Mouse (Mus musculus) gastrocnemius, postnatal 25 days (tissue): ENCODE data around the gene Wdr31. TPM values are rescaled to one million over a fixed set of nuclear protein-coding genes. Genes with fewer than 3 reads are reported as not detected.
"Not testable (repeated sequence)": the region's sequence is repeated elsewhere in the genome, so short reads cannot be mapped to it uniquely, and the experiment has no call there.

Experiments
- DNase-seq: peaks from one replicate; pipeline ENCODE4 v3.0.0; 2022
- total RNA-seq, 2 experiments: library from RNA; stranded (reverse); gene quantifications; 1 replicate in 1 of 2; 2 replicates in 1 of 2; pipeline ENCODE4 v1.2.3; 2021

Wdr31 gene
- total RNA-seq, 2 experiments from 2014 or later = not detected

DNA sequence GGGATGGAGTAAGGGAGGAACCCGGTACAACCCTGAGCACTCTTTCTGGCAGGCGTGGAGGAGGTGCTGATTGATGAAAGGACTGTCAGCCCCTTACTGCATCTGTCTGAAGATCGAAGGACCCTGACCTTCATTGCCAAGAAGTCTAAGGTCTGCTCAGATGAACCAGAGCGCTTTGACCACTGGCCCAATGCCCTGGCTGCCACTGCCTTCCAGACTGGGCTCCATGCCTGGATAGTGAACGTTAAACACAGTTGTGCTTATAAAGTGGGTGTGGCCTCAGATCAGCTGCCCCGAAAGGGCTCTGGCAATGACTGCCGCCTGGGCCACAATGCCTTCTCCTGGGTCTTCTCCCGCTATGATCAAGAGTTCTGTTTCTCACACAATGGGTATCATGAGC, 25.2 kb upstream of the Wdr31 start:
- peak; percentile 37 for DNase-seq

GRCm38 (mm10) chr4:62494230-62494629, 23.5 kb upstream of the Wdr31 start:
- no peak for DNase-seq

- DNase-seq = no peak
These were observed 22.0 kb upstream of the Wdr31 start for GRCm38 (mm10) chr4:62492682-62493081.

DNA sequence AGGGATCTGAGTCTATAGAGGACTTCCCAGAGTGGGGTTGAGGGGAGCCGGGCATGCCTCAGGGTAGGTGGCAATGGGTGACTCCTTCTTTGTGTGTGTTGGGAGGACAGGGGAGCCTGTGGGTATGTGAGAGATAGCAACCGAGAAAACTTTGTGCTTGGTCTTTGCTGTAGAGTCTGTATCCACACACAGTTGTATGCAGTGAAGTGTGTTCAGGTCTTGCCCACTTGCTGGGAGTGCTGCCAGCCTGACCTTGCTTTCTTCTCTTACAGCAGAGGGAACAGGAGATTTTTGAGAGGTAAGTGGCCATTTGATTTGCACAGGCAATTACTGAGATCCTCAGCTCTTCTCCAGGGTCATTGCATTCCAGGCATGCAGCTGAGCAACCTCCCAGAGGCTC, 17.2 kb upstream of the Wdr31 start:
- DNase-seq = no peak

GRCm38 (mm10) chr4:62487172-62487571, 16.5 kb upstream of the Wdr31 start:
- no peak for DNase-seq

DNA sequence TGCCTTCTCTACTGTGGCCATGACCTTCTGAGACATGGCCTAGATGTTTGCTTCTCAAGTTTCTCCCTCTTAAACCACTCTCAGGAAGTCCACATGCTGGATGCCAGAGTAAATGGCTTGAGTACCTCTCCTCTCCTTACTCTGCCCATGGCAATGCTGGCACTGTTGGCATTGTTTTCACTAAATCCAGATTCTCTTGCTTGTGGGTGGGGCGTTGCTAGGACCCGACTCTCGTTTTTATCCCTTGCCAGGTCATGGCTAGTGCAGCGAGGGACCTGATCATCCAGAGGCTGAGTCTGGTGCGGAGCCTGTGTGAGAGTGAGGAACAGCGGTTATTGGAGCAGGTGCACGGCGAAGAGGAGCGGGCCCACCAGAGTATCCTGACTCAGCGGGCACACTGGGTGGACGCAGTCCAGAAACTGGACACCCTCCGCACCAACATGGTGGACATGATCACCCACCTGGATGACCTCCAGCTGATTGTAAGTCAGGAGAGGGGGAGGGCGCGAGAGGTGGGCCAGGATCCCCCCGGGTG, 15.5 kb upstream of the Wdr31 start:
- no peak for DNase-seq

- DNase-seq = no peak
These were observed 14.9 kb upstream of the Wdr31 start for GRCm38 (mm10) chr4:62485450-62486161.

GRCm38 (mm10) chr4:62484928-62485327, 14.2 kb upstream of the Wdr31 start:
- no peak for DNase-seq

GRCm38 (mm10) chr4:62480709-62481605, 10.3 kb upstream of the Wdr31 start:
- no peak for DNase-seq

DNA sequence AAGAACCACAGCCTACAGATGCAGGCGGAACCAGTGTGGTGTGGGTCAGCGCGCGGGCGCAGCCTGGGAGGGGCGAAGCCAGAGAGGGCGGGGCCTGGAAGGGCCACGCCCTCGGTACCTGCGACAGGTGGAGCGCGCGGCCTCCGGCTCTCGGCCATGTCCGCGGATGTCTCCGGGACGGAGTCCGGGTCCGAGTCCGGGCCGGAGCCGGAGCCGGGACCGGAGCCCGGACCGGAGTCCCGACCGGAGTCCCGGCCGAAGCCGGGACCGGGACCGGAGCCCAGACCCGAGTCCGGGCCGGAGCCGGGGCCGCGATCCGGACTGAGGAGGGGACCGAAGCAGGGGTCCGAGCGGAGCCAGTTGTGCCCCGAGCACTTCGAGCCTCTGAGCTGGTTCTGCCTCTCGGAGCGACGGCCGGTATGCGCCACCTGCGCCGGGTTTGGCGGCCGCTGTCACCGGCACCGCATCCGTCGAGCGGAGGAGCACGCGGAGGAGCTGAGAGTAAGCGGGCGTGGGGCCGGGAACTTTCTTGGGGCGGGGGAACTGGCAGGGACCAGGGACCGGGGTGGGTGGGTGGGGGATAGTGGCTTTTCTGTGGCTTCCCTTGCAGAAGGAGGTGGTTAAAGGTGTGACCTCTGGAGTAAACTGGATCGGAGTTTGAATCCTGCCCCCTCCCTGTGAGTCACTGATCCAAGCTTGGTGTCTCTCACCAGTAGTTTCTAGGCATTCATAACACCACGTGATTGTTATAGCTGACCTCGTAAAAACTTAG, 9.4 kb upstream of the Wdr31 start, which contains the start of gene Bspry:
Gene Bspry (plus strand): TSS at position 117 of the 772 bp plus-strand sequence.
- no peak for DNase-seq

DNA sequence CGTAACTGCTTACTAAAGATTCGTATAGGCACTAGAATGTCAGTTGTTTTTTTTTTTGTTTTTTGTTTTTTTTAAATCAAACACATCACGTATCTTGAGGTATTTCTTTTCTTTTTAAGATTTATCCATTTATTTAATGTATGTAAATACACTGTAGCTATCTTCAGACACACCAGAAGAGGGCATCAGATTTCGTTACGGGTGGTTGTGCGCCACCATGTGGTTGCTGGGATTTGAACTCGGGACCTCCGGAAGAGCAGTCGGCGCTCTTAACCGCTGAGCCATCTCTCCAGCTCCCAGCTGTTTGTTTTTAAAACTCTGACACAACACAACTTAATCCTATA, 8.9 kb upstream of the Wdr31 start:
- DNase-seq = not testable (repeated sequence)

DNA sequence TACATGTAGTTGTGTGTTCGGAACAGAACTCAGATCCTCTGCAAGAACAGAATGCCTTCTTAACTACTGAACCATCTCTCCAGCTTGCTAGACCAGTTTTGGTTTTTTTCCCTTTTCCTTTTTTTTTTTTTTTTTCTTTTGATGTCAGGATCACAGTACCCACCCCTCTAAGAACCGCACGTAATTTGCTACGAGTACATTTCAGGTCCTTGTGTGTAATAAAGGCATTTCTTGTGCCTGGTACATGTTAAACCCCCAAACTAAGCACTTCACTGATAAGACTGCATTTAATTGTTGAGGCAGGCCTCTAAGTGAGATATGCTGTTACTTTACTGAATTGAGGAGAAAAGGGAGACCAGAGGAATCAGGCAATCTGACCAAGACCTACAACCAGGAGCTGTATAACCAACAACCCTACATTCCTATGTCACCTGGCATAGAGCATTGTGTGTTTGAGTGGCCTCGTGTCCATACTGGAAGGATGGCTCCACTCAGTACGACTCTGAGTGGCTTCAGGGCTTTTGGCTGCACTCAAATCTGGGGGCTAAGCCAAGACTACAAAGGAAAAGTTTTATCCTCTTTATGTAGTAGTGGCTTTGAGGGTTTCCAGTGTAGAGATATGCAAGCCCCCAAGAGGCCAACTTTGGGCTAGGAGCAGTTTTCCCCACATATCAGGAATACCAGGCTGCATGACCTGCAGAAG, 7.0 kb upstream of the Wdr31 start:
- no peak for DNase-seq

- DNase-seq = no peak
These were observed 5.1 kb upstream of the Wdr31 start for GRCm38 (mm10) chr4:62475793-62476192.

DNA sequence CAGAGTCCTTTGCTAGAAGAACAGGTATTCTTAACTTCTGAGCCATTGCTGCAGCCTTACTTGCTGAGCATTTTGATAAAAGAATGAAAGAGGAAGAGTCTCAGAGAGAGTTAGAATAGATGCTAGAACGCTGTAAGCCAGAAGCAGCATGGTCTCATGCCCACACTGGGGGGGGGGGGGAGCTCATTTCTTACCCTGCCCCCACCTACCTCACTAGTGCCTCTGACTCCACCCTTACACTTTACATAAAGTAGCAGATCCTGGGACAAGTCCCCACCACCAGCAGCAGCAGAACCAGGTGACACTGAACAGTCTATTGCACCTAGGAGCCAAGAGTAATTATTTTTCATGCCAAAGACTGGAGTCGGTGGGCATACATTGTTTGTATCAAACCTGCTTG, 4.4 kb upstream of the Wdr31 start:
- DNase-seq = no peak

DNA sequence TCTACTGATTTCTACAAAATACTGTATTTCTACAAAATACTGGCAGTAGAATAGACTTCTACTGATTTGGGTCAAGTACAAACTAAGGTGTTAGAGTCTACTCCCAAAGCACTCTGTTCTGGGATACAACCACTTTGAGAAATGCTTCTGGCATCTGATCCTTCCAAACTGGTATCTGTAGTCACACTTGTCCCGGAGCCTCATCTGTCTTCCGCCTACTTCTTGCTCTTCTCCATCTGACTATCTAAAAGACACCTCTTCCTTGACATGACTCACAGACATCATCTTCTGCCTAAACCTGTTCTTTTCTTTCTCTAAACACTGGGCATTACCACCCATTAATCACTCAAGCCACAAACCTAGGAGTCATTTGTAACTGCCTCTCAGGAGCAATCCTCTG, 1.4 kb upstream of the Wdr31 start:
- DNase-seq = no peak

- no peak for DNase-seq
These were observed 2.5 kb downstream of the Wdr31 start for GRCm38 (mm10) chr4:62468158-62468557.

- no peak for DNase-seq
These were observed 7.6 kb downstream of the Wdr31 start for GRCm38 (mm10) chr4:62463124-62463523.

DNA sequence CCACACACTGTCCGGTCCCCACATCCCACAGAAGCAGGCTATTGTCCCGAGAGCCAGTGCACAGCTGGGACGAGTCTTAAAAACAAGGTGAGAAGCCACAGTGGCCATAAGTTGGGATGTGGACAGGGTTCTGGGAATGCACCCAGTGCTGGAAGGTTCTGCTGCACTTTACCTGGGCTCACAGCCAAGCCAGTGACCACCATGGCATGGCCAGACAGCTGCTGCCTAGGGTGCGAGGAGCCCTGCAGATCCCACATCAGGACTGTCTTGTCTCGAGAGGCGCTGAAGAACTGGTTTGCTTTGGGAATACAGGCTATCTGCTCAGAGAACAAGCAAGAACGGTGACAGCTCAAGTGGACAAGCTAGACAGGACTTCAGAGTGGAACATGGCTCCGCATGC, 10.3 kb downstream of the Wdr31 start:
- no peak for DNase-seq

DNA sequence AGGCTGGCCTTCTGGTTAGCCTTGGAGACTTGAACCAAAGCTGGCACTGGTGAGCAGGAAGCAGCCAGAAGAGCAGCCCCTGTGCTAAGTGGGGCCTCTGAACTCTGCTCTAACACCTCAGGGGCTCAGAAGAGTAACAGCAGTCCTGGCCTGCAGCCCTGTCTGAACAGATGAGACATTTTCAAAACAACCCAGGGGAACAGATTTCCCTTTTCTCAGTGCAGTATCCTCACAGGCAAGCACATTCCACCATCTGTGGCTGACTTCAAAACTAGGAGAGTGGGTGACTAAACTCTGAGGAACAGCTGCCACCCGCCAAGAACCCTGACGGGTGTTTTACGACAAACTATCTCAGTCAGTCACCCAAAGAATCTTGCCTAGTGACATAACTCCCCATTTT, 11.6 kb downstream of the Wdr31 start:
- DNase-seq = no peak

DNA sequence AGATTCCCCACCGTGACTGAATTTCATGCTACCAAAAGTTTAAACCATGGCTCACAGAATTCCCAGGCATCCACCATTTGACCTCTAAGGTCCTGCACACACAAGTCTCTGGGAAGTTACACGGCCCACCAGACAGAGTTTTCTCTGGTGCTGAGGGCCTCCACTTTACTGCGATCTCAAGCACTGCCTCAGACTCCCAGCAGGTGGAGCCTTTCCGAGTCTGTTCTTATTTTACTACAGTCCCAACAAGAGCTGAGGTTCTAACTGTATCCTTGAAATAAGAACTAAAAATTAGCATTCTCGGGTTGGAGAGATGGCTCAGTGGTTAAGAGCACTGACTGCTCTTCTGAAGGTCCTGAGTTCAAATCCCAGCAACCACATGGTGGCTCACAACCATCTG, 15.7 kb downstream of the Wdr31 start:
- no peak for DNase-seq

DNA sequence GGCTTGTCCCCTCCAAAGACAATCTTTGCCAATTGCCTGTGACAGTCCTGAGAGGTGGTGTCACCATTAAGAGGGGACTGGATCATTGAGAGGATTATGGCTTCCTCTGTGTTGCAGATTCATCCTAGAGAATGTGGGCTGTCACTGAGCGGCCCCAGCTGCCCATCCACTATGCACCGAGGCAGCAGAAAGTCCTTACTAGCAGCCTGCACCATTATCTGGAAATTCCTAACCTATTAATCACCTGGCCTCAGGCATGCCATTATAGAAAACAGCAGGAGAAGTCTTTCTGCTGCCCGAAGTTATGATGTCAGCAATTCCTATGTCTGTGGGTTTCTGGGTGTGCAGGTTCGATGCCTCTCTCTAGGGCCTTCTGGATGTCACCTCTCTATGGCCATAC, 29.7 kb downstream of the Wdr31 start:
- DNase-seq = no peak

- no peak for DNase-seq
These were observed 30.2 kb downstream of the Wdr31 start for GRCm38 (mm10) chr4:62440544-62440943.
